Mouse (Mus musculus) spleen, postnatal 4 days (tissue): ENCODE measurements at regions not wholly inside any gene's neighbourhood (a gene's known extent, or its start where the extent isn't known, plus 50 kb on each side); places are given as distances from the start of the nearest gene placed in this dataset.
"Not testable (repeated sequence)": the region's sequence is repeated elsewhere in the genome, so short reads cannot be mapped to it uniquely, and the experiment has no call there.

Source experiments
- DNase-seq, 2 experiments: peaks; one replicate each; pipeline ENCODE4 v3.0.0; 2022; ENCODE audit warnings: low spot score in 2 of 2

- no peak for DNase-seq
These were observed 239.5 kb upstream of the Rarb start for GRCm38 (mm10) chr14:17058438-17058837.

- no peak for DNase-seq
These were observed 238.4 kb upstream of the Rarb start for GRCm38 (mm10) chr14:17057355-17057754.

GRCm38 (mm10) chr14:17055741-17056140 lies 236.8 kb upstream of the Rarb start:
- no peak for DNase-seq

- DNase-seq, result no peak
These were observed 235.4 kb upstream of the Rarb start for GRCm38 (mm10) chr14:17054381-17054780.

GRCm38 (mm10) chr14:17046808-17047207 lies 227.9 kb upstream of the Rarb start:
- no peak for DNase-seq

GRCm38 (mm10) chr14:17045426-17046132 lies 226.6 kb upstream of the Rarb start:
- DNase-seq, result no peak

- DNase-seq, result no peak
These were observed 201.8 kb upstream of the Rarb start for GRCm38 (mm10) chr14:17020603-17021356.

GRCm38 (mm10) chr14:17012931-17013330 lies 194.0 kb upstream of the Rarb start:
- DNase-seq, result no peak

- DNase-seq, result no peak
These were observed 193.2 kb upstream of the Rarb start for GRCm38 (mm10) chr14:17012200-17012599.

GRCm38 (mm10) chr14:17005194-17006018 lies 186.4 kb upstream of the Rarb start:
- DNase-seq, result no peak

GRCm38 (mm10) chr14:17004714-17005113 lies 185.8 kb upstream of the Rarb start:
- no peak for DNase-seq

- no peak for DNase-seq
These were observed 177.8 kb upstream of the Rarb start for GRCm38 (mm10) chr14:16996716-16997115.

- DNase-seq, result not testable (repeated sequence)
These were observed 152.0 kb upstream of the Rarb start for GRCm38 (mm10) chr14:16970911-16971310.

- DNase-seq, result no peak
These were observed 145.9 kb upstream of the Rarb start for GRCm38 (mm10) chr14:16964717-16965391.

GRCm38 (mm10) chr14:16962216-16962826 lies 143.4 kb upstream of the Rarb start:
- no peak for DNase-seq

GRCm38 (mm10) chr14:16957802-16958201 lies 138.8 kb upstream of the Rarb start:
- DNase-seq, result no peak

- no peak for DNase-seq
These were observed 135.8 kb upstream of the Rarb start for GRCm38 (mm10) chr14:16954511-16955443.

GRCm38 (mm10) chr14:16948736-16949135 lies 129.8 kb upstream of the Rarb start:
- DNase-seq, result no peak

- no peak for DNase-seq
These were observed 125.5 kb upstream of the Rarb start for GRCm38 (mm10) chr14:16944441-16944840.

- no peak for DNase-seq
These were observed 124.6 kb upstream of the Rarb start for GRCm38 (mm10) chr14:16943531-16943930.
